Mouse (Mus musculus): ENCODE measurements around the gene Lrrn2. TPM values are rescaled to one million over a fixed set of nuclear protein-coding genes. Genes with fewer than 3 reads are reported as not detected.

The Lrrn2 gene
- 9.4 and 9.7 TPM in 2 replicates for total RNA-seq (2021)
- long read RNA-seq, transcript Lrrn2-201 (2 exons, 3,428 nt), result major isoform, 6 of 12 reads
- long read RNA-seq, partial matches to known transcripts, result 0 of 12 reads
- long read RNA-seq, other reads (novel, unspliced or antisense), result 6 of 12 reads

GRCm38 (mm10) chr1:132880161-132881005 lies at the start of gene Lrrn2:
Gene Lrrn2, plus strand, starts transcription at chr1:132880273.
- peak; percentile 65 for DNase-seq

- DNase-seq, result no peak
Measured at GRCm38 (mm10) chr1:132831963-132832362, 48.1 kb upstream of the Lrrn2 start.

GRCm38 (mm10) chr1:132834037-132834436 lies 46.0 kb upstream of the Lrrn2 start:
- DNase-seq, result no peak

GRCm38 (mm10) chr1:132836895-132837294 lies 43.2 kb upstream of the Lrrn2 start:
- no peak for DNase-seq

- DNase-seq, result no peak
Measured at GRCm38 (mm10) chr1:132837691-132838090, 42.4 kb upstream of the Lrrn2 start.

- no peak for DNase-seq
Measured at GRCm38 (mm10) chr1:132838371-132838770, 41.7 kb upstream of the Lrrn2 start.

- no peak for DNase-seq
Measured at GRCm38 (mm10) chr1:132843612-132844011, 36.5 kb upstream of the Lrrn2 start.

- peak; percentile 66 for DNase-seq
Measured at GRCm38 (mm10) chr1:132844088-132844804, 35.8 kb upstream of the Lrrn2 start.

- DNase-seq, result peak; percentile 70
Measured at GRCm38 (mm10) chr1:132845766-132846165, 34.3 kb upstream of the Lrrn2 start.

- DNase-seq, result no peak
Measured at GRCm38 (mm10) chr1:132850809-132851208, 29.3 kb upstream of the Lrrn2 start.

- DNase-seq, result no peak
Measured at GRCm38 (mm10) chr1:132851296-132851695, 28.8 kb upstream of the Lrrn2 start.

- peak; percentile 33 for DNase-seq
Measured at GRCm38 (mm10) chr1:132851771-132852170, 28.3 kb upstream of the Lrrn2 start.

- no peak for DNase-seq
Measured at GRCm38 (mm10) chr1:132853312-132853711, 26.8 kb upstream of the Lrrn2 start.

- DNase-seq, result no peak
Measured at GRCm38 (mm10) chr1:132858516-132859383, 21.3 kb upstream of the Lrrn2 start.

GRCm38 (mm10) chr1:132864220-132864619 lies 15.9 kb upstream of the Lrrn2 start:
- DNase-seq, result no peak

- DNase-seq, result no peak
Measured at GRCm38 (mm10) chr1:132865585-132865984, 14.5 kb upstream of the Lrrn2 start.

- DNase-seq, result no peak
Measured at GRCm38 (mm10) chr1:132870327-132870726, 9.7 kb upstream of the Lrrn2 start.

- no peak for DNase-seq
Measured at GRCm38 (mm10) chr1:132878951-132879610, 992 bp upstream of the Lrrn2 start.

- DNase-seq, result no peak
Measured at GRCm38 (mm10) chr1:132879801-132880160, 292 bp upstream of the Lrrn2 start.

GRCm38 (mm10) chr1:132881041-132881761 lies 1.1 kb downstream of the Lrrn2 start:
- peak; percentile 36 for DNase-seq

GRCm38 (mm10) chr1:132881836-132882235 lies 1.8 kb downstream of the Lrrn2 start:
- DNase-seq, result no peak

Data from adrenal gland, postnatal 25 days (tissue).